Mouse (Mus musculus): ENCODE measurements around the gene Ptprf. TPM values are rescaled to one million over a fixed set of nuclear protein-coding genes. Genes with fewer than 3 reads are reported as not detected.

The Ptprf gene
- polyA plus RNA-seq, 1 experiment from 2014 or later, result 26.9 TPM

Small RNA genes within 50 kb of the gene (microRNA-seq; reads per million reads assigned to microRNA genes)
- gene Mir7226, result not detected

Other genes starting within 250 kb of the Ptprf start
- 7.0 and 8.0 TPM in 2 replicates for gene St3gal3, start 156.5 kb downstream of the Ptprf start, polyA plus RNA-seq (2015; fragmentation: Nextera tagmentation; extraction: Ambion mirVana)
- gene Kdm4a, start 111.4 kb downstream of the Ptprf start, polyA plus RNA-seq (2015; fragmentation: Nextera tagmentation; extraction: Ambion mirVana), result 21.2 and 24.4 TPM in 2 replicates
- gene Szt2, start 117.9 kb upstream of the Ptprf start, polyA plus RNA-seq (2015; fragmentation: Nextera tagmentation; extraction: Ambion mirVana), result 4.1 and 4.4 TPM in 2 replicates
- 73.2 and 81.3 TPM in 2 replicates for gene Med8, start 117.9 kb upstream of the Ptprf start, polyA plus RNA-seq (2015; fragmentation: Nextera tagmentation; extraction: Ambion mirVana)
- 56.4 and 63.2 TPM in 2 replicates for gene Elovl1, start 136.7 kb upstream of the Ptprf start, polyA plus RNA-seq (2015; fragmentation: Nextera tagmentation; extraction: Ambion mirVana)
- 171 and 186 TPM in 2 replicates for gene Cdc20, start 145.9 kb upstream of the Ptprf start, polyA plus RNA-seq (2015; fragmentation: Nextera tagmentation; extraction: Ambion mirVana)
- 2.1 and 2.2 TPM in 2 replicates for gene Mpl, start 166.1 kb upstream of the Ptprf start, polyA plus RNA-seq (2015; fragmentation: Nextera tagmentation; extraction: Ambion mirVana)
- 57.7 and 61.1 TPM in 2 replicates for gene Tie1, start 198.7 kb upstream of the Ptprf start, polyA plus RNA-seq (2015; fragmentation: Nextera tagmentation; extraction: Ambion mirVana)
- gene 2610528J11Rik, start 235.6 kb upstream of the Ptprf start, polyA plus RNA-seq (2015; fragmentation: Nextera tagmentation; extraction: Ambion mirVana), result 0.36 and 0.75 TPM in 2 replicates

Data from heart, embryonic 13.5 days (tissue).